Comparison of ENCODE assay signal across 8 mouse cellular contexts in genomic region chr1:105354901-105355891, GRCm38 (mm10). TPM values are rescaled to one million over a fixed set of nuclear protein-coding genes. Genes with fewer than 3 reads are reported as not detected.
DNase-seq lines count a peak whose midpoint lies in the region; ATAC-seq lines count a peak whose summit lies in the region.

No protein-coding gene starts in this region.

- peak; percentile 50 for DNase-seq in adrenal gland, postnatal 10 days
- DNase-seq in cerebellum, postnatal 10 days, result peak; percentile 66 to 68
- peak; percentile 6 to 7 for DNase-seq in frontal cortex, postnatal 25 days (ENCODE audit: low spot score in 2 of 2)
- DNase-seq in hindbrain, embryonic 11.5 days (ENCODE audit: low spot score), result peak; percentile 62
- DNase-seq in left cerebral cortex, adult 8-10 months (ENCODE audit: low spot score in 2 of 2), result peak; percentile 16 to 23
- peak; percentile 8 to 17 for DNase-seq in right cerebral cortex, postnatal 36 days (ENCODE audit: low spot score in 2 of 2)

- H3K36me3 ChIP-seq in hindbrain, embryonic 11.5 days (ENCODE audit: control insufficient read depth, insufficient read depth, low read length), result no peaks in the 10 kb centered on the region

- H3K9ac ChIP-seq in hindbrain, embryonic 11.5 days (ENCODE audit: low read depth, low read length), result peak overlapping the region; percentile 67

- peak; percentile 65 for ATAC-seq in hindbrain, embryonic 11.5 days (ENCODE audit: low FRiP score)
- ATAC-seq in megakaryocyte progenitor cell, adult 5-6 weeks (replicated peaks; ENCODE audit: poor library complexity), result peak; percentile 21; the same call in 1 of the 2 replicates
- ATAC-seq in megakaryocyte-erythroid progenitor cell, adult 5-6 weeks (replicated peaks; ENCODE audit: low FRiP score, low TSS enrichment, poor library complexity, severe bottlenecking), result no peak

- H3K9me3 ChIP-seq in hindbrain, embryonic 11.5 days (ENCODE audit: control insufficient read depth, low read length), result no peaks in the 10 kb centered on the region

- no peaks in the 10 kb centered on the region for H3K4me1 ChIP-seq in hindbrain, embryonic 11.5 days (replicated peaks; ENCODE audit: control insufficient read depth, insufficient read depth, low read length)

- H3K27ac ChIP-seq in hindbrain, embryonic 11.5 days (ENCODE audit: low read depth, low read length), result no peak overlapping the region

- H3K27me3 ChIP-seq in hindbrain, embryonic 11.5 days (ENCODE audit: control insufficient read depth, insufficient read depth, low read length), result peaks cover 2% of the 10 kb centered on the region; the same call in 1 of the 2 replicates

- H3K4me2 ChIP-seq in hindbrain, embryonic 11.5 days (replicated peaks; ENCODE audit: low read depth, low read length), result peak overlapping the region; percentile 58

- WGBS in hindbrain, embryonic 11.5 days, result 4% methylated on average over 30 of the region's 30 CpGs

- H3K4me3 ChIP-seq in hindbrain, embryonic 11.5 days (ENCODE audit: low read depth, low read length), result peak overlapping the region; percentile 69

RNA-seq across cellular contexts. Expression of gene Rnf152, which starts 1.3 kb away (rescaled TPM):
- 10 to 100 TPM; 12.5 to 12.6 TPM for total RNA-seq in adrenal gland, postnatal 10 days (2021)
- 2.3 and 2.5 TPM in 2 replicates for polyA plus RNA-seq in hindbrain, embryonic 11.5 days (2014; fragmentation: Nextera tagmentation; extraction: Ambion mirVana)
- 10 to 100 TPM in 3 of 4 experiments, 1 to 10 TPM in 1; 9.7 to 12.9 (median 11.3) TPM for total RNA-seq in left cerebral cortex, adult 8-10 months (2022)
- 0.10 TPM in 1 of 2 replicates, not detected in the other for total RNA-seq in megakaryocyte progenitor cell, adult 5-6 weeks (2015)
- not detected in 2 replicates for total RNA-seq in megakaryocyte progenitor cell, adult 5-6 weeks (2017)
- total RNA-seq in megakaryocyte-erythroid progenitor cell, adult 5-6 weeks (2014; fragmentation: Nextera tagmentation), result 0.10 and 0.24 TPM in 2 replicates
- total RNA-seq in megakaryocyte-erythroid progenitor cell, adult 5-6 weeks (2017), result 0.08 TPM in 1 of 2 replicates, not detected in the other

Comparison
In these comparisons a context has a peak if more than half of its experiments do, and no peak if none do; other contexts are left out.
1. DNase-seq: peak in every context shown above with its lines; median percentile 67 in cerebellum, postnatal 10 days; 62 in hindbrain, embryonic 11.5 days; 50 in adrenal gland, postnatal 10 days; 20 in left cerebral cortex, adult 8-10 months; 12 in right cerebral cortex, postnatal 36 days; 6 in frontal cortex, postnatal 25 days.
2. RNA of gene Rnf152, which starts 1.3 kb away (total RNA-seq): 12.5 to 12.6 TPM in adrenal gland, postnatal 10 days and 9.7 to 12.9 TPM in left cerebral cortex, adult 8-10 months; 0.08 to 0.24 TPM in megakaryocyte-erythroid progenitor cell, adult 5-6 weeks and 0.10 TPM in megakaryocyte progenitor cell, adult 5-6 weeks; every median in the first group is over 4 times any median in the second.